Mouse (Mus musculus) R1 (cell line): ENCODE measurements around the gene Arl15.

Source experiments
- DNase-seq: peaks from one replicate; pipeline ENCODE4 v3.0.0-alpha.2; 2018; ENCODE audit warnings: low read depth, low spot score

Arl15 gene

GRCm38 (mm10) chr13:113981461-113982000, 187.2 kb downstream of the Arl15 start:
- no peak for DNase-seq

DNA sequence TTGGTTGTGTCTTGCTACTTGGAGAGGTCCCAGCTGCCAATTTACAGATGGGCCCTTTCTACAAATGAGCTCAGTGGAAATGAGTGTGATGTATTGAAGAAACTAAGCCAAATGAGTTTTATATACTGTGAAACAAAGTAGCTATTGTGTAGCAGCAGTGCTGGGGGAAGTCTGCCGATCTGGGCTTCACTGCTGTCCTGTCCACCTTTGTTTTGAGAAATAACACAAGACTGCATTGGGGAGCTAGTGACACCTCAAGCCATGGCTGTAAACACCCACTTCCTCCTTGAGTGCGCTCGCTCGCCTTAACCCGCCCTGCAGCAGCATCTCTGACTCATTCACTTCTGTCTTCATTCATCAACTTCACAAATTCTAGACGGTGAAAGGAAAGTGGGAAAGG, 189.3 kb downstream of the Arl15 start:
- DNase-seq = no peak

GRCm38 (mm10) chr13:113984491-113984890, 190.2 kb downstream of the Arl15 start:
- DNase-seq = no peak

DNA sequence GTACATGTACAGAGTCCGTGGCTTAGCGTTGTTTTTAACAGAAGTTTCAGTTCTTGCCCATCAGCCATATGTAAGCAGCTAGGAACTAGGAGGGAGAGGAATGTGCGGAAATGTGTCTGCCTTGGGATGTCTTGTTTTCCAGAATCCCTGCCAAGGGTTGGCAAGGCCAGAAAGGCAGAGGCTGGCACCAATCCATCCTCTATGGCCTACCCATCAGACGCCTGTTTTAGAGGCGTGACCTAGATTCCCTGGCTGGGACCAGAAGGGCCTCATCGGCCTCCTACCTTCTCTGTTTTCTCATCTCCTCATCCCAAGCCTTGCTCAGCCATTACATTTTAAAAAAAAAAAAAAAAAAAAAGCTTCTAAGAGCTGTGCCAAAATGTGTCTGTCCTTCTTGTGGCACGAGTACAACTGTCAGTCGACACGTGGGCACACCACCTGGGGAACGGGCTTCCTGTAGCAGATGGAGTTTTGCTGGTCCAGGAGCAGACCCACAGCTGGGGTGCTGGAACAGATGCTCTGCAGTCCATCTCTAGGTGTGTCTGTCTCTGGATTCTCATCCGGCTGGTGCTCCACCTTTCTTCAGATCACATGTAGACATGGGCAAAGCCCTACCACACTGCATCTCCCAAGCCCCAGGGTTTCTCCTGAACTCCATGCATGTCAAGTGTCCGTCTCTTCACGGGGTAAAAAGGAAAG, 192.7 kb downstream of the Arl15 start:
- no peak for DNase-seq

DNA sequence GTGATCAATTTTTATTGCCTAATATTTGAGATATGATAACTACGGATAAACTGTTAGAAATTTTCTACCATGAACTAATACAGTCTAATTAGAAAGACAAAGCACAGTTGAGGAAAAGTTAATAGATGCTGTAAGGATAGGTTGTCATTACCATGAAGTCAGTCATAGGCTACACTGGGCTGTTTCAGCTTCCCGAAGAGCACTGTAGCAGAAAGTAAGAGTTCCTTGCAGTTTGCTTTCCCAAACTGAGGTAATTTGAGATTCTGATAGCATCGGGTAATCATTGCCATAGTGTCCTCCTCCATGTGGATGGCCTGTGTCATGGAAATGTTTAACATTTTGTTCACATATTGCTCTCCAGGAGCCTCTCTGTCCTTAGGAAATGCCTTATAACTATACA, 195.9 kb downstream of the Arl15 start:
- no peak for DNase-seq

DNA sequence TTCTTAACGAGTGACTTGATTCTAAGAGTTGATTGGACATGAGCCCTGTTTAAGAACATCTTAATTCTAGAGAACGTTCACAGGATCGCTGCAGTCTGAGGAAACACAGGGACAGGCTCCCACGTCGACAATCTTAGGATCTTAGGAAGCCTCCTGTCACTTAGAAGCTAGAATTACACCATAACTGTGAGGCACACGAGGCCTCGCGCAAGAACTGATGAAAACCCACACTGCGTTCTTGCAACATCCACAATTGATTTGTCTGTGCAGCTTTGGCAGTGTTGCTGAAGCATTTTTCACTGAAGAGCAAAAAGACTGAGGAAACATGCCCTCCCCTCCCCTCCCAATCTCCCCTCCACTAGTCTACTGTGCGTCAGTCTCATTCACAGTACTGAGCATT, 196.4 kb downstream of the Arl15 start:
- DNase-seq = no peak

DNA sequence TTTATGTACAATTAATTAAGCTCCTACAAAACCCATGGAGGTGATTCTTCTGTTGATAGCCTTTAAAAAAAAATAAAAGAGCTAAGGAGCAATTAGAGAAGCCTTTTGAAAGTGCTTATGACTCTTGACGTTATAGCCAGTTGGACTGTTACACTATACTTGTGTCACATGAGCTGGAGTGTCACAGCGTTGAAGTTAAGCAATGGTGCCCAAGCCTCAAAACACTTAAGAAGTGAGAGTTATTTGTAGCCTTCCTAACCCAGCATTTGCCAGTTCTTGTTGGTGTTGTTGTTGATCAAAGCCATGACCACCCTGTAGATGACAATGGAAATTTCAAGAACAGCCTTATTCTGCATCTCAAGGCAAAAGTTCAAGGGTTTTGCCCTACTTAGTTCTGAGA, 198.8 kb downstream of the Arl15 start:
- DNase-seq = no peak

DNA sequence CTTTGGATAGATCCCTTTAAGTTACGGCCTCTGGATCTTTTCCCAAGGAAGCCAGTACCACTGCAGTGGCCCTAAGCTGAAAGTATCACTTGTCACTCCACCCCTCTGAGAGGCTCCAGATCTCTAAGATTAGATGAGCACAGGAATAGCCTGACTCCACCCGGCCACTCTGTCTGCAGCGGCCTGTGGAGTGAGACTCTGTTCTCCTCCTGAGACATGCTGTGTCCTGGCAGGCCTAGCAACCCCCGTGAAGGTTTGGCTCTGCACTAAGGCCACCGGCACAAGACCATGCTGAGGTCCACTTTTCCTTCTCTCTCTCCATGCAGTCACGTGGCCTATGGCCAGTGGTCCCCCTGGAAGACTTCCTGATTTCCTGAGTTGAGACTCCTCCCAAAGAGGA, 200.3 kb downstream of the Arl15 start:
- DNase-seq = no peak

- DNase-seq = no peak
Measured at GRCm38 (mm10) chr13:113995490-113996236, 201.4 kb downstream of the Arl15 start.

- no peak for DNase-seq
Measured at GRCm38 (mm10) chr13:113998811-113999210, 204.5 kb downstream of the Arl15 start.

DNA sequence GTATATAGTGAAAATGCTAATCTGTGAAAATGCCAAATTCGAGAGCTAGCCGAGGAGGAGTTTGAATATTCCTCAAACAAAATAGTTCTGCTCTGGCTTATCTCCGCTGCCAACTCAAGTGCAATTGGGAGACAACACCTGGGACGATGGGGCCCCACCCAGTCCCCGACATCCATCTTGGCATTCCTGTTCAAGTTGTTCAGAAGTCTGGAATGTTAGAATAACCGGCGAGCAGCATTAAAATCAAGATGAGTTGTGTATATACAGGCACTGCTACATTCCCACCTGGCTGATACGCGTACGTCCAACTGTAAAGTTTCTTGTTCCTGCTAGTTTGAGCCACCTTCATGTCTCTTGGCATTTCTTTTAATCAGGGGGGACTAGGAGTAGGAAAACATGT, 209.2 kb downstream of the Arl15 start:
- DNase-seq = peak; percentile 52

- no peak for DNase-seq
Measured at GRCm38 (mm10) chr13:114004191-114004590, 209.9 kb downstream of the Arl15 start.

- DNase-seq = no peak
Measured at GRCm38 (mm10) chr13:114009786-114010185, 215.5 kb downstream of the Arl15 start.

DNA sequence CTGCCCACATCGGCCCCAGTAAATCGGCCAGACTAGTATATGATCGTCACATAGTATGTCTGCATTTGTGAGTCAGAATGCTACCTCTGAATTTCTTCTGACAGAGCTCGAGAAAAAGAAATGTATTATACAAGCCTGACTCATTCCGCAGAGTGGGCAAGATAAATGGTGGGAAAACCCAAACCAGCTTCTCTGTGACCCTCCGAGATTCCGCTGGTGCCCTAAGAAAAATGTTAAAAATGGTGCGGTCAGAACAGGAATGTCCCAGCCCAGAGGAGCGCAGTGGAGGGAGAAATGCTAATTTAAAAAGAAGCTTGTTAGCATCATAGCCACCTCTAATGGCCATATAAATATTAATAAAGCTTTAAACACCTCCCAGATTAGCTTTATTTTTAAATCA, 216.2 kb downstream of the Arl15 start:
- DNase-seq = no peak

GRCm38 (mm10) chr13:114011019-114011418, 216.7 kb downstream of the Arl15 start:
- no peak for DNase-seq

- DNase-seq = no peak
Measured at GRCm38 (mm10) chr13:114017928-114018327, 223.6 kb downstream of the Arl15 start.

DNA sequence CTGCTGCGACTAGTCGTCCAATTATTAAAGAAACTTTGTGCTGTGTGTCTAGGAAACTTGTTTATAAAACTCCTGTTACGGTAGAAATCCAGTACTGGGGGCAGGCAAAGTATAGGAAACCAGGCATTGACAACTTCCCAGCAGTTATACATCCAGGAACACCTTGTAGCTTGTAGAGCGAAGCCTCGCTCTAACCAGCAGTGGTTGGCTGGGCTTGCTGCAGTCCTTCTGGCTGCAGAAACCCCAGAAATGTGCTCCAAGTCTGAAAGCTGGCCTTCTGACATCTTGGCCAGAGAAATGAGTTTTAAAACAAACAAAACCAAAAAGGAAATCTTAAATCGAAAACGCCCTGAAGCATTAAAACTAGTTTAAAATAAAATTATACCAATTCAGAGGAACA, 229.2 kb downstream of the Arl15 start:
- DNase-seq = no peak

- DNase-seq = peak; percentile 91
Measured at GRCm38 (mm10) chr13:114026306-114026705, 232.0 kb downstream of the Arl15 start.

DNA sequence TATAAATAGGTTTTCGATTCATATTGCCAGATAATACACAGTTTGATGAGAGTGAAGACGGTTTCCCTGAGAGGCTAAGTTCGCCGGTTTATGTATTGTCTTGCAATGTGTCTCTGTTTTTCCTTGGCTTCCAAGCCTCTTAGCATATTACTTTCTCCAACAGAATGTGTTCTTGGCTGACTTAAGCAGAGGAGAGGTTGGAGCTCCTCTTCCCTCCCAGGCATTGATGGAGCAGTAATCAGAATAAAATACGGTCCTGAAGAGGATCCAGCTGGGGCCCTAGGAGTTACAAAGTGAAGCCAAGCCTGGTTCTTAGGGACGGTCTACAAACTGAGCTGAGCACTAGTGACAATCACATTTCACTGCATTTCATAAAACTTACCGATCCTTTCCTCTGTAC, 232.4 kb downstream of the Arl15 start:
- DNase-seq = peak; percentile 92

DNA sequence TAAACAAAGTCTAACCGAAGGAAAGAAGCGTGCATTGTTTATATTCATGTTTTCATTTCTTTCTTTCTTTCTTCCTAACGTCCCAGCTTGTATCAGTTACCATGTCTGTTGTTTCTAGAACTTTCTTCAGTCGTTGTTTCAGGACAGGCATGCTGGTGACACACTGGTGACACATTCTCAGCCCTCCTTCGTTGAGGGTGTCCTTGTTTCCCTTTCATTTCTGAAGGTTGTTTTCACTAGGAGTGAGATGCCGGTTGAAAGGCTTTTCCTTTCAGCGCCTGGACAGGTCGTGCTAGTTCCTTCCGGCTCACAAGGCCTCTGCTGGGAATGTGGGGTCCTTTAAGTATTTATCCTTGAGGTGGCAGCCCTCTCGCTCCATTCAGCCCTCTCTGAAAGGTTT, 253.8 kb downstream of the Arl15 start:
- peak; percentile 50 for DNase-seq

DNA sequence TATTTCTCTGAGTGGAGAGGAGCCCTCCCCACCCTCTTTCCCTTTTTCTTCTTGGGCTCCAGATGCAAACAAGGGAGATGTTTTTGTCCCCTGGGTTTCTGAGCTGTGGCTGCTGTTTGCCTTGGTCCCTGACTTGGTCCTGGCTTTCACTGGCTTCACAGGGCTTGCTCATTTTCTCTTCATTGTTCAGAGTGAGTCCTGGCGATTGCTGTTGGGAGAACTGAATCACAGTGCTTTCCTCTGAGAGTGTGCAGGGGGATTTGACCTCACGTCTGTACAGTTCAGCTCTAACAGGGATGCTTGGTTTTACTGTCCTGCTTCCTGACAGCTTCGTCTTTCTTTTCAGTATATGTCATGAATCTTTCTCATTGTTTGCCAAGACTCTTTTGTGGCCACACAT, 254.4 kb downstream of the Arl15 start:
- DNase-seq = no peak

DNA sequence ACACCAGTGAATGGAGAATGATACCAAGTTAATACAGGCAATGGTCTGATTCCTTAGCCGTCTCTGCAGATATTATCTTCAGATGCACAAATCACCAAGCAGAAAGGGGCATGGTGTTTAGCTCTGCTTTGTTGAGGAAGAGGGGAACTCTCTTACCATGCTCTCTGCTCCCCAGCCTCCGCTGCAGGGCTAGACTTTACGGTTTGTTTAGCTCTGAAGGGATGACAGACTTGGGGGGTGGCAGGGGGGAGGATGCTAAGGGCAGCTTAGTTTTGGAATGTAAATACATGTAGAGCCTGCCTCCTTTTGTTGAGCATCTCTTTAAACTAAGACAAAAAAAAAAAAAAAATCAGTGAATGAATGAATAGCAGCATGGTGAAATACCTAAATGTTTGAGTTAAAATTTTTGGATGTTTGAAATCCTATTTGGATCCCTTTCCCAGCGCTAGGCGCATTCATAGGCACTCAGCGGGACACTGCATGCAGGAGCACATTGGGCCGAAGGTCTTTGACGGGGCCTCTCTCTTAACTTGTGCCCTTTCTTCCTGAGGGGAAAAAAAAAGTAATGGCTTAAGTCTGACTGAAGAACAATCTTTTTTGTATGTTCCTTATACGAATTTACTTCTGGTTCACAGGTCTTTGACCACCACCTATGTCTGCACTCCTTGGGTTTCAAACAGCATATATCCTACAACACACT, 257.0 kb downstream of the Arl15 start:
- no peak for DNase-seq
